Mouse (Mus musculus) lung, postnatal 0 days (tissue): ENCODE results near the gene Mast4.

Experiments
- CTCF ChIP-seq: IDR thresholded peaks from 2 replicates; pipeline ENCODE4 v1.5.1; 2016; ENCODE audit warnings: antibody characterized with exemption, mild to moderate bottlenecking
- EP300 ChIP-seq: IDR thresholded peaks from 2 replicates; pipeline ENCODE4 v1.6.1; 2016; ENCODE audit warnings: antibody characterized with exemption, mild to moderate bottlenecking, control low read depth

- TF ChIP-seq CTCF (no peak), EP300 (no peak)
These were observed 414.6 kb downstream of the Mast4 start for GRCm38 (mm10) chr13:102919741-102920140.
